Mouse (Mus musculus): Measurements from ENCODE around the gene Ackr3. TPM values are rescaled to one million over a fixed set of nuclear protein-coding genes. Genes with fewer than 3 reads are reported as not detected.
A peak's percentile ranks its signal among the peaks of the same experiment; 100 is the strongest.

Gene Ackr3
- polyA plus RNA-seq, 1 experiment from 2014 or later = 22.2 TPM

- Histone ChIP-seq H3K4me3 (replicated peaks; ENCODE audit: low read length) (no peak overlapping the region), H3K27me3 (ENCODE audit: control insufficient read depth, insufficient read depth, low read length) (no peaks in the 10 kb centered on the region), H3K36me3 (ENCODE audit: control insufficient read depth, insufficient read depth, low read length) (no peaks in the 10 kb centered on the region), H3K9me3 (replicated peaks; ENCODE audit: control insufficient read depth, low read length) (no peaks in the 10 kb centered on the region), H3K4me1 (ENCODE audit: control insufficient read depth, insufficient read depth, low read length) (peaks cover 18% of the 10 kb centered on the region), H3K4me2 (ENCODE audit: low read depth, low read length) (no peak overlapping the region), H3K27ac (ENCODE audit: low read length) (no peak overlapping the region), H3K9ac (ENCODE audit: low read length) (no peak overlapping the region; the same call in 1 of the 2 replicates)
- WGBS = 29% methylated on average over 12 of the region's 12 CpGs
- ATAC-seq (ENCODE audit: insufficient read depth, low FRiP score) = peak; percentile 75; the same call in 1 of the 2 replicates
Measured at GRCm38 (mm10) chr1:90227684-90228322, 24.0 kb downstream of the Ackr3 start.

GRCm38 (mm10) chr1:90228323-90228697 lies 24.5 kb downstream of the Ackr3 start:
- Histone ChIP-seq H3K9me3 (replicated peaks; ENCODE audit: control insufficient read depth, low read length) (no peaks in the 10 kb centered on the region), H3K4me1 (ENCODE audit: control insufficient read depth, insufficient read depth, low read length) (peaks cover 18% of the 10 kb centered on the region), H3K27ac (ENCODE audit: low read length) (no peak overlapping the region), H3K9ac (ENCODE audit: low read length) (no peak overlapping the region; the same call in 1 of the 2 replicates), H3K27me3 (ENCODE audit: control insufficient read depth, insufficient read depth, low read length) (no peaks in the 10 kb centered on the region), H3K4me2 (ENCODE audit: low read depth, low read length) (no peak overlapping the region), H3K4me3 (replicated peaks; ENCODE audit: low read length) (no peak overlapping the region), H3K36me3 (ENCODE audit: control insufficient read depth, insufficient read depth, low read length) (no peaks in the 10 kb centered on the region)
- 43% methylated on average over 9 of the region's 9 CpGs for WGBS
- ATAC-seq (ENCODE audit: insufficient read depth, low FRiP score) = no peak

GRCm38 (mm10) chr1:90230611-90231010 lies 26.8 kb downstream of the Ackr3 start:
- Histone ChIP-seq H3K9me3 (replicated peaks; ENCODE audit: control insufficient read depth, low read length) (no peaks in the 10 kb centered on the region), H3K27me3 (ENCODE audit: control insufficient read depth, insufficient read depth, low read length) (no peaks in the 10 kb centered on the region), H3K9ac (ENCODE audit: low read length) (no peak overlapping the region), H3K27ac (ENCODE audit: low read length) (no peak overlapping the region), H3K4me3 (replicated peaks; ENCODE audit: low read length) (no peak overlapping the region), H3K36me3 (ENCODE audit: control insufficient read depth, insufficient read depth, low read length) (no peaks in the 10 kb centered on the region), H3K4me1 (ENCODE audit: control insufficient read depth, insufficient read depth, low read length) (peaks cover 12% of the 10 kb centered on the region), H3K4me2 (ENCODE audit: low read depth, low read length) (no peak overlapping the region)
- WGBS = 72% methylated on average over 4 of the region's 4 CpGs
- no peak for ATAC-seq (ENCODE audit: insufficient read depth, low FRiP score)

- no peaks in the 10 kb centered on the region for H3K9me3 ChIP-seq (replicated peaks; ENCODE audit: control insufficient read depth, low read length)
- no peak overlapping the region for H3K27ac ChIP-seq (ENCODE audit: low read length)
- H3K9ac ChIP-seq (ENCODE audit: low read length) = no peak overlapping the region
- ATAC-seq (ENCODE audit: insufficient read depth, low FRiP score) = no peak
- H3K36me3 ChIP-seq (ENCODE audit: control insufficient read depth, insufficient read depth, low read length) = no peaks in the 10 kb centered on the region
- no peak overlapping the region for H3K4me3 ChIP-seq (replicated peaks; ENCODE audit: low read length)
- H3K4me2 ChIP-seq (ENCODE audit: low read depth, low read length) = no peak overlapping the region
- WGBS = 61% methylated on average over 22 of the region's 22 CpGs
- peaks cover 12% of the 10 kb centered on the region for H3K4me1 ChIP-seq (ENCODE audit: control insufficient read depth, insufficient read depth, low read length)
- H3K27me3 ChIP-seq (ENCODE audit: control insufficient read depth, insufficient read depth, low read length) = no peaks in the 10 kb centered on the region
Measured at GRCm38 (mm10) chr1:90231591-90232490, 28.1 kb downstream of the Ackr3 start.

- Histone ChIP-seq H3K27ac (ENCODE audit: low read length) (no peak overlapping the region), H3K27me3 (ENCODE audit: control insufficient read depth, insufficient read depth, low read length) (no peaks in the 10 kb centered on the region), H3K9ac (ENCODE audit: low read length) (no peak overlapping the region), H3K4me3 (replicated peaks; ENCODE audit: low read length) (no peak overlapping the region), H3K36me3 (ENCODE audit: control insufficient read depth, insufficient read depth, low read length) (no peaks in the 10 kb centered on the region), H3K4me2 (ENCODE audit: low read depth, low read length) (no peak overlapping the region), H3K9me3 (replicated peaks; ENCODE audit: control insufficient read depth, low read length) (no peaks in the 10 kb centered on the region), H3K4me1 (ENCODE audit: control insufficient read depth, insufficient read depth, low read length) (peaks cover 10% of the 10 kb centered on the region)
- ATAC-seq (ENCODE audit: insufficient read depth, low FRiP score) = no peak
Measured at GRCm38 (mm10) chr1:90232491-90232885, 28.7 kb downstream of the Ackr3 start.

- WGBS = 64% methylated on average over 11 of the region's 11 CpGs
- H3K4me2 ChIP-seq (ENCODE audit: low read depth, low read length) = no peak overlapping the region
- H3K4me3 ChIP-seq (replicated peaks; ENCODE audit: low read length) = no peak overlapping the region
- H3K9me3 ChIP-seq (replicated peaks; ENCODE audit: control insufficient read depth, low read length) = no peaks in the 10 kb centered on the region
- no peaks in the 10 kb centered on the region for H3K27me3 ChIP-seq (ENCODE audit: control insufficient read depth, insufficient read depth, low read length)
- 0 out of 2 replicates have a peak, but pooled peaks have one; percentile 29 for ATAC-seq (ENCODE audit: insufficient read depth, low FRiP score)
- no peak overlapping the region for H3K27ac ChIP-seq (ENCODE audit: low read length)
- H3K9ac ChIP-seq (ENCODE audit: low read length) = no peak overlapping the region
- no peaks in the 10 kb centered on the region for H3K4me1 ChIP-seq (ENCODE audit: control insufficient read depth, insufficient read depth, low read length)
- H3K36me3 ChIP-seq (ENCODE audit: control insufficient read depth, insufficient read depth, low read length) = no peaks in the 10 kb centered on the region
Measured at GRCm38 (mm10) chr1:90234620-90235054, 30.9 kb downstream of the Ackr3 start.

GRCm38 (mm10) chr1:90236640-90237039 lies 32.9 kb downstream of the Ackr3 start:
- Histone ChIP-seq H3K4me2 (ENCODE audit: low read depth, low read length) (no peak overlapping the region), H3K36me3 (ENCODE audit: control insufficient read depth, insufficient read depth, low read length) (no peaks in the 10 kb centered on the region), H3K4me3 (replicated peaks; ENCODE audit: low read length) (no peak overlapping the region), H3K4me1 (ENCODE audit: control insufficient read depth, insufficient read depth, low read length) (no peaks in the 10 kb centered on the region), H3K27ac (ENCODE audit: low read length) (no peak overlapping the region), H3K27me3 (ENCODE audit: control insufficient read depth, insufficient read depth, low read length) (no peaks in the 10 kb centered on the region), H3K9me3 (replicated peaks; ENCODE audit: control insufficient read depth, low read length) (no peaks in the 10 kb centered on the region), H3K9ac (ENCODE audit: low read length) (no peak overlapping the region)
- ATAC-seq (ENCODE audit: insufficient read depth, low FRiP score) = no peak
- WGBS = 79% methylated on average over 2 of the region's 2 CpGs

- ATAC-seq (ENCODE audit: insufficient read depth, low FRiP score) = no peak
- Histone ChIP-seq H3K9me3 (replicated peaks; ENCODE audit: control insufficient read depth, low read length) (no peaks in the 10 kb centered on the region), H3K4me3 (replicated peaks; ENCODE audit: low read length) (no peak overlapping the region), H3K4me2 (ENCODE audit: low read depth, low read length) (no peak overlapping the region), H3K4me1 (ENCODE audit: control insufficient read depth, insufficient read depth, low read length) (no peaks in the 10 kb centered on the region), H3K36me3 (ENCODE audit: control insufficient read depth, insufficient read depth, low read length) (no peaks in the 10 kb centered on the region), H3K27me3 (ENCODE audit: control insufficient read depth, insufficient read depth, low read length) (no peaks in the 10 kb centered on the region), H3K27ac (ENCODE audit: low read length) (no peak overlapping the region), H3K9ac (ENCODE audit: low read length) (no peak overlapping the region)
- 79% methylated on average over 9 of the region's 9 CpGs for WGBS
Measured at GRCm38 (mm10) chr1:90238095-90238888, 34.5 kb downstream of the Ackr3 start.
